Mouse (Mus musculus) kidney, postnatal 14 days (tissue): Measurements from ENCODE around the gene Ihh.

Experiments used
- DNase-seq: peaks from one replicate; pipeline ENCODE4 v3.0.0; 2022; ENCODE audit warnings: mixed read lengths

Gene Ihh

DNA sequence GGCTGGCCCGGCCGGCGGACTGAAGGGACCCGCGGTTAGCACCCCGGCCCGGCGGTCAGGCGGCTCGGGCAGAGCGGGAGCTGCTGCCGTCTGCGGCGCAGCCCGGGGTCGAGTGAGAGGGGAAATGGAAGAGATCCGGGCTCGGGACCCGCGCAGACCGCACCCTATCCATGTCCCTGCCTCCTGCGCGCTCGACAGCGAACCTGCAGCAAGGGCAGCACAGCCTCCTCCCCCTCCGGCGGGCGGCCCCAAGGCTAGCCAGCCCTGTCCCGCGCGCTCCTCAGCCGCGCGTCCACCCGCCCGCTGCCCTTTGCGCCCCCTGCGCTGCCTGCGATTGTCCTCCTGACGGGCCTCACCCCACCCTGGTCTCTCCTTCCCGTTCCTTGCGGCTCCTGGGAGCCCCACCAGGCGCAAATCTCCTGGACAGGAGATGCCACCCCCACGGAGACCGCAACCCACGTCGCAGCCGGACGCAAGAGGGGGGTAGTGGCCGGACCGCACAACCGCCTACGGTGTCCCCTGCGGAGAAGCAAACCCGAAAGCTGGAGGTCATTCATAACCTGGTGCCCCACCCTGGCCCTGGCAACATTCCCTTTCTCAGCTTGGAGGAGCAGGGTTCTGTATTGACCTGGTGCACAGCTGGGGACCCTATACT, at the start of gene Ihh:
Gene Ihh (minus strand): TSS at position 117 of the 655 bp plus-strand sequence.
- peak; percentile 74 for DNase-seq

DNA sequence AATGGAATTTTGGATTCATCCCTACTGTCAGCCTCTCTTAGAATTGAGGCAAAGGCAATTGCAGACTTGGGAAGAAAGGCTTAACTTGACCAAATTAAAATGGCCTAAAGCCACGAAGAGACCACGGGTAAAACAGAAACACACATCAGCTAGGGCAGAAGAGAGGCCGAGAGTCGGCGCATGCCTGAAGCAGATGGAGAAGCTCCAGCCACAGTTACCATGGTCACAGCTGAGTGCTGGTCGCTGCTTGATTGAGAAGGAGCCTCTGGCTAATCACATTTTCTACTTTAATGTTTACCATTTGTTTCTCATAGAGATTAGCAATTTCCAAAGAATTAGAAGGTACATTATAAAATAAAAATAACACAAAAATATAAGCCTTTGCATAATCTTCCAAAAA, 49.7 kb upstream of the Ihh start:
- no peak for DNase-seq

DNA sequence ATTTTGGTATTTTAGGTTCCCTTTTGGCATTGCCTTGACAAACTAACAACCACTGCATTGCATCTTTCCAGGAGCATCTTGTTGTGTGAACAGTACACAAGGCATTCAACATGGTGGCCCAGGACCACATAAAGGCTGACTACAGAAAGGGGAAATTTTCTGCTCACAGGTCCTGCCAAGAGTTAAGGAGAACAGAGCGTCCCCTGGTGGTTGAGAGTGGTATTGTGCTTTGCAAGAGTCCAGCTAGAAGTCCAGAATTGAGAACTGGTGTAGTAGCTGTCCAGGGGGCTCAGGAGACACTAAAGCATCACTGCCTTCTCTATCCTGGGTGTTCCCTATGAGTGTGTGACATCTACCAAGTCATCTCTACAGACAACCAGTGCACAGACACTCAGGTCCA, 49.0 kb upstream of the Ihh start:
- DNase-seq: peak; percentile 55

DNA sequence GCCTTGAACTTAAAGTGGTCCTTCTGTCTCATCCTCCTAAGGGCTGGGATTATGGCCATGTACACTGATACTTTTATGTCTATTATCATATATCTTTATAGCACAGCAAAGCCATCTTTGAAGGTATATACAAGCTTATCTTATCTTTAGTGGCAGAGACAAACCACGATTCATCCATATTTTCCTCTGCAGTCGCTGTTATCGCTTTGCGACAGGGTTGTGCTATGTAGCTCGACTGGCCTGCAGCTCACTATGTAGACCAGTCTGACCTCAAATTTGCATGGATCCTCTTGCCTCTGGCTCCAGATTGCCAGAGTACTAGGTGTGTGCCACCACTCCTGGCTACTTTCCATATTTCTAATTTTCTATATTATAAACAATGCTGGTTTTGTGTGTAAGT, 47.7 kb upstream of the Ihh start:
- no peak for DNase-seq

DNA sequence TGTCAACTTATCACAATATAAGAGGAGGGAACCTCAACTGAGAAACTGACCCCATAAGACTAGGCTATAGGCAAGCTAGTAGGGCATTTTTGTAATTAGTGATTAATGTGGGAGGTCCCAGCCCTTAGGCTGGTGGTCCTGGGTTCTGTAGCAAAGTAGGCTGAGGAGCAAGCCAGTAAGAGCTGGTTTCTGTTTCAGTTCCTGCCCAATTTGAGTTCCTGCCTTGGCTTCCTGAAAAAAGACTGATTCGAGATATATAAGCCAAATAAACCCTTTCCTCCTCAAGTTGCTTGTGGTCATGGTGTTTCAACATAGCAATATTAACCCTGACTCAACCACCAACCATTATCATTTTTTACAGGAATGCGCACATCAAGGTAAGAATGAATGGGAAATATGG, 45.8 kb upstream of the Ihh start:
- no peak for DNase-seq

DNA sequence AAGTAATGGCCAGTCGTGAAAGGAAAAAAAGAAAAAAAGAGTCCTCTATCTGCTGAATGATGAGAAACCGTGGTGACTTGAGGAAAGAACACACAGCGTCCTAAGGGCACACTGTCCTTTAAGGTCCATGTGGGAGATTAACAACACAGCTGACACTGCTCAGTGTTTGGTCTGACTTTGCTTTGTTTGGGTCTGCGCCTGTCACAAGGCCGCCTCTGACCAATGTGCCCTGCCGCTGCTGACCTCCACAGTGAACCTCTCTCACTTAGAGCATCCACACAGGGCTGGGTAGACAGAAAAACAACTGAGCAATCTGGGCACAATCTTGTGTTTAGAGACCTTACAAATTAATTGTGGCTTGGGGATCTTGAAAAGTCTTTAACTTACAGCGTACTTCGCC, 25.5 kb upstream of the Ihh start:
- no peak for DNase-seq

DNA sequence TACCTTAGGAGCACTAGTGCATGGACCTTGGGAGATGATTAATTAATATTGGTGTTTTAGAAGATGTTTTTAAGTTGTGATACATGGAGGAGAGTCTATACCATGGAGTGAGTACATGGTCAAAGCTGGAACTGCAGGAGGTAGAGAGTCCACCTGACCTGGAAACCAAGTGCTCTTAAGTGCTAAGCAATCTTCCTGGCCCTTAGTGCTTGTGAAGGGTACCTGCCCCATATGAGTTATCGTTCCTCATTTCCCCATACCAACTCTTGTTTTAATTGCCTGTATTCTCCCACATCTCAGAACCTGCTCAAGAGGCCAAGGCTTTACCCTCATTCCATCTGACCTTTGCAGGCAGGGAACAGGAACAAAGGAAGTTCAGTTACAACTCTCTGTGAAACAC, 24.5 kb upstream of the Ihh start:
- DNase-seq: no peak

DNA sequence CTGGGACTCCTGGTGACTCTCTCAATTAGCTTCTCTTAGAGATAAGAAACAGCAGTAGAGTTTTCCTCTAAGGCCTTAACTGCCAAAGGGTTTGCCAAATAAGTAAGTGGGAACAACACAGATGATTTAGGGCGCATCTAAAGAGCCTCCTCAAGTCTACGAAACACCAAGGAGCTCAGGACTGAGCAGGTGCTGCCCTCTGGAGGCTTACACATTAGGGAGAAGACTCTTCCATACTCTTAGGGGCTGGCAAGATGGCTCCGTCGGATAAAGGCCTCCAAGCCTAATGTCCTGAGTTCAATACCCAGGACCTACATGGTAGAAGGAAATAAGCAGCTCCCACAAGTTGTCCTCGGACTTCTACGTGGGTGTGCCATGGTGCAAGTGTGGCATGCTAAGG, 22.1 kb upstream of the Ihh start:
- peak; percentile 28 for DNase-seq

DNA sequence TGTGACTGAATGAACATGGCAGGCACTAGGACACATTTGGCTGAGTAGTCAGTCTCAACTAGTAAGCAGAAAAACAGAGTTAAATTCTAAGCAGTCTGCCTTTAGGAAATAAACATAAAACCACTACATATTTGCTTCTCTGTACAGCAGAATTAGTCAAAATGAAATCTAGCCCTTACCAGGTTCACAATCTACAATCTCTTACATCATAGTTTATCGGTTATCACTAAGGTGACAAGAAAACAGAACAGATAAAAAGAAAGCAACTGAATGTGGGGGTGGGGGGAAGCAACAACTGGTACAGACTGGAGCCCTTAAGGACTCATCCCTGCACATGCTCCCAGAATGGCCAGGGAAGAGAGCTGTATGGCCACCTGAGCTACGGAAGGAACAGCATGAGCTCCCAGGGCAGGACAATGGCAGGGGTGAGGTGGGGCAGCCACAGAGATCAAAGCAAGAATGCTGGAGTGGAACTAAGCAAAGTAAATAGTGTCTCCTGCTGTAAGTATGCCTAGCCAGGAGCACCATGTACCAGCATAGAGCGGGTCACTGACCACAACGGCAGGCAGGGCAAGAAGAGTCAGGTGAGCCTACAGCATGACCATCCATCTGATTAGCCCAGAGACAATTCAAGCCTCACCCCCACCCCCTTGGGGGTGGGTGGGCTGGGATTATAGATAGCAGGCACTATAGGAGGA, 20.0 kb upstream of the Ihh start:
- peak; percentile 65 for DNase-seq

DNA sequence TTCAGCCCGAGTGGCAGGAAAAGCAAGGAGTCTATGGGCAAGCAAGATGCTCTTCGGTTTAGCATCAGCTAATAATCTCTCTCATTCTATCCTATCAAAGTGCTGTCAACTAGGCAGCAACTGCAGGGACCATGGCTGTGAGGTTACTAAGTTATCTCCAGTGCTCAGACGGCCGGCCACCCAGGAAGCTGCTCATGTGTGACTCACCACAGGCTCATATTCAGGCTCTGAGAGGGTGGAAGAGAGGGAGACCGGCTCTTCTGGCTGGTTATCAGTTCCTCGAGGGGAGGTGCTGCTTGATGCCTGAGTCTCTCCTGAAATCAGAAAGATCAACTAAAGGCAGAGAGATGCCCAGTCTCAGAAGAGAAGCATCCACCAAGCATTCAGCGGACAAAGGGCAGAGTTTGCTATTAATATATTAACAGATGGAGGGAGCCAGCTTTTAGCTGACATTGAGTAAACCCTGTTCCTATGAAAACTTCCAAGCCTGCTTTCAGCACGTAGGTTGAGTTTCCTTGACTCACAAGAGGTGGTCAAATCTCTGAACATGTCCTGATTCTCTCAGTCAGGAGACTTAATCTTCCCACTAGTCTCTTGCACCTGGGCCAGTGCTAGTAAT, 16.6 kb upstream of the Ihh start:
- DNase-seq: peak; percentile 37

DNA sequence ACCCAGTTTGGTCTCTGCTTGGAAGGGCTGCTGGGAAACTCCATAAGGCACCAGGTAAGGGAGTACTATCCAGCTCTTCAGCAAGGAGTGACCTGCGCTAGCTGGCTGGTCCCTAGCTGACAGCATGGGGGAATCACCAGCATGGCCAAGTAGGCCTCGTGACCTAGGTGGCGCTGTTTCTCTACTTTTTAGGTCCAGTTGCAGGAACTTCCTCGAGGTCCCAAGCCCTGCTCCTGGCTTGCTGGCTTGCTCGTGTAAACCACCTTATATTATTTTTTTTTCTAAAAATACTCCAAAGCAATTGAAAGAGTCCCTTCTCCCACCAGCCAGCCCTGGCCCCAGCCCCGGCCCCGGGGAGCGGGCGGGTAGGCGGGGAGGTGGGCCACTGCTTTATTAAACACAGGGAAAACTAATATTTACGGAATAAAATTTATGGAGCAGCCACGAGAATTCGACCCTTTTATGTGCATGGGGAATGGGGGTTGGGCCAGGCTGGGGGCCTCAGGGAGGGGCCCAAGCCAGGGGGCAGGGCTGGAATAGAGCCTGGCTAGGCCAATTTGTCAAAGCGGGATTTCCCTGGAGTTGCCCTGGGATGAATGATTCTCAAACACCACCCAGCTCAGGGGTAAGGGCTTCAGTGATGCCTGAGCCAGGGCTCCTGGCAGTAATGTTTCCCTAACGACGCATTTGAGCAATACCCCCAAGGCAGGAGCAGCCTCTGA, 13.2 kb upstream of the Ihh start:
- peak; percentile 91 for DNase-seq

DNA sequence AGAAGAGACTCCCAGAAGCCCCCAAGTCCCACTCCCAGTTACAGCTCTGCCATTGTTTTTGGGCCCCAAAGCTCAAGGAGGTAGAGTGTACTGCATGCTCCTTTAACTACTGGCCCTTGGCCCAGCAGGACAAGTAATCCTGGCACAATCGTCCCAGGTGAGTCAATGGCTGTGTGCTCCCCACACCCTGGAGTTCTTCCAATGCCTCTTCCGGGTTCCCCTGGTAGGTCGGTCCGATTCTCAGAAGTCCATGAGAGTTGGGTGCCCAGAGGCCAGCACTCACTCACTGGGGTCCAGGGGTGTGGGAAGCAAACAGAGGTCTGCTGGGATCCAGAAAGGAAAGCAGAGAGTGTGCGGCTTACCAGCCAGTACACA, 11.4 kb upstream of the Ihh start:
- no peak for DNase-seq

DNA sequence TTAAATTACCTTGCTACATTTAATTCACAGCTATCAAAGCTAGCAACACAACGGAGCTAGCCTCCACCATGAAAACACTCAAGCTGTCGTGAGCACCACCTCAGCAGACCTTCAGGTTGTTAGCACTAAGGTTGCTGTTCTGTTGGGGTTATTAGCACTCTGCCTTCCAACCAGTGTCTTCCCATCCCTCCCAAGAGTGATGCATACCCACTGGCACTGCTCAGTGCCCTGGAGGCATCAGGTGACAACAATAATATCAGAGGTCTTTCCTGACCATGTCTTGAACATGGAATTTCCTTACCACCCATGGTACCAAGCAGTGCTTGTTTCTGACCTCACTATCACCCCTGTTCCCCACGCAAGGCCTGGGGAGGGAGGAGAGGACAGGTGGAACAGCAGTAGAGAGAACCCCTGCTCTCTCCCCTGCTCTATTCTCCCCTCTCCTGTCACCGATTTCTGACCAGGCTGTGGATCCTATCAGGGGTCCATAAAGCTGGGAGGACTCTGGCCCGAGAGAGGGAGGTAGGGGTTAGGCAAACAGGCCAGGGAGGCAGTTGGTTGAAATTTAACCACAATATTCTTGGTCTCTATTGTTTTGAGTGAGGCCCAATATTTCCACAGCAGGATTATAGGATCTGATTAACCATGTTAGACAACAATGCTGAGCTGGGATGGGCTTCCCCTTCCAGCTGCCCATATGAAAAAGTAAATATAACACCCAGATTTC, 10.8 kb upstream of the Ihh start:
- peak; percentile 22 for DNase-seq

DNA sequence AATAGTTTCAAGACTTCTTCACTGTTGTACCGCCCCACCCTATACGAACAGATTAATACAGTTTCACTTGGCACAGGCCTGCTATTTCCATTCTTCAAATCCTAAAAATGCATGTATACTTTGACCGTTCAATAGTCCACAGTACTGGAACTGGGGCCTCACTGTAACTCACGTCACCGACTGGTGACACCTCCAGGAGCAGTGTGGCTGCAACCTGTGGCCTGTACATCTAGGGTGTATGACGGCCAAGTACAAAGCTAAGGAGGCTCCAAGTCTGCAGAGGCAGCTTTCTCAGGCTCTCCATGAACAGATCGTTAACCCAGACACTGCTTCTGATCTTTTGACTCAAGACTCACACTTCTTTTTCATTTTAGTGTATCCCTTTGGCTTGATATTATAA, 10.2 kb upstream of the Ihh start:
- DNase-seq: no peak

DNA sequence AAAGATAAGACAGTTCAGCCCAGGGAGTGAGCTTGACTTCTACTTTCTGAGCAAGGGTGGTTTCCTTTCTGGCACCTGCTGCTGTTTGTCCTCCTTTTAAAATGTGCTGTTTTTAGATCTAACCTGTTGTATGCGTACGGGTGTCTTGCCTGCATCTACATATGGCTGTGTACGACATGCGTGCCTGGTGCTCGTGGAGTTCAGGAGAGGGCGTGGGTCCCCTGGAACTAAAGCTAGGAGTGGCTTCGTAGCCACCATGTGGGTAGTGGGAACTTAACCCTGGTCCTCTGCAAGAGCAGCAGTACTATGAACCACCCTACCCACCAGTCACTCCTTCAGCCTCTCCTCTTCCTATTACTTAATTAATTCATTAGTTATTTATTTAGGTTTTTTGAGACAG, 8.6 kb upstream of the Ihh start:
- DNase-seq: no peak

DNA sequence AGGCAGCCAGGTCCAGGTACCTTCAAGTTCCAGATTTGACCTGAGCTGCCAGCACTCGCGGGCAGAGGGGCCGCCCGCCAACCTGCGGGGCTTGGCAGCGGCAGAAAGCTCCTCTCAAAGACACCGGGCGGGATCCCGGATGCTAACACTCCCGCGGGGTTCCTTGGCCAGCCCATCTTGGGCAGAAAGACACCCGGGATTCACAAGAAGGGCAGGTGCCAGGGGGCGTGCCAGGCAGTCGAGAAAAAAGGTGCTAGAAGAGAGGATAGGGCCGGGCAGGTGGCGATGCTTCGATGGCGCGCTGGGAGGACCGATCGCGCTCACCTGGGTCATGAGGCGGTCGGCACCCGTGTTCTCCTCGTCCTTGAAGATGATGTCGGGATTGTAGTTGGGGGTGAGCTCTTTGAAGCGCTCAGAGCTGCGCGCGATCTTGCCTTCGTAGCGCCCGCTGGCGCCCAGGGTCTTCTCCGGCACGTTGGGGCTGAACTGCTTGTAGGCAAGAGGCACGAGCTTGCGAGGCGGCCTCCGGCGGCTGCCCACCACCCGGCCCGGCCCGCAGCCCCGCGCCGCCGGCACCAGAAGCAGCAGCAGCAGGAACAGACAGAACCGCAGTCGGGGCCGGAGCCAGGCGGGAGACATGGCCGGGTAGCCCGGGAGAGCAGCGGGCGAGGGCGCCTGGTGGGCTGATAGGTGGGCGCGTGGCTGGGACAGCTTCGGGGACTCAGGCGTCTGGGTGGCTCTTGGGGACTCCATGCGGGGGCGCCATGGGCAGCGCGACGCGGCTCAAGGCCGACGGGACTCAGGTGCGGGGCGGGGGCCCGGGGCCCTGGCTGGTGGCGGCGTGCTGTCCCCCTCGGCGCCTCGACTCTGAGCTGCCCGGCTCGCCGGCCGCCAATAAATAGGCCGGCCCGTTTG, 639 bp downstream of the Ihh start:
- DNase-seq: peak; percentile 38

DNA sequence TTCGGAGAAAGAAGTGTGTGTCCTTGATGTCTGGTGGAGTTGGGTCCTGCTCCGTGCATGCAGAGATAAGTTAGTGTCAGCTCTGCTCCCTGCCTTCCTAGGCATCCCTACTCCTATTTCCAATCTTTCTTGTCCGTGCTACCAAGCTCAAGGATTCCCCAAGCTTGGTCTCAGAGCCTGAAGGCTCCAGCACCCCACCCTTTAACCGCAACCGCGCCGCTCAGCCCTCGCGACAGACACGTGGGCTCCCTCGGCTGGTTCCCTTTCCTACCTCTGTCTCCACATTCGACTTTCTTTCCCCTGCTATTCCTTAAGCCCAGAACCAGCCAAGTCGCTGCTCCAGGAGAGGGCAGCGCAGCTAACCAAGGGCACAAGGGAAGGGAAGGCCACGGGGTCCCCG, 1.4 kb downstream of the Ihh start:
- no peak for DNase-seq

DNA sequence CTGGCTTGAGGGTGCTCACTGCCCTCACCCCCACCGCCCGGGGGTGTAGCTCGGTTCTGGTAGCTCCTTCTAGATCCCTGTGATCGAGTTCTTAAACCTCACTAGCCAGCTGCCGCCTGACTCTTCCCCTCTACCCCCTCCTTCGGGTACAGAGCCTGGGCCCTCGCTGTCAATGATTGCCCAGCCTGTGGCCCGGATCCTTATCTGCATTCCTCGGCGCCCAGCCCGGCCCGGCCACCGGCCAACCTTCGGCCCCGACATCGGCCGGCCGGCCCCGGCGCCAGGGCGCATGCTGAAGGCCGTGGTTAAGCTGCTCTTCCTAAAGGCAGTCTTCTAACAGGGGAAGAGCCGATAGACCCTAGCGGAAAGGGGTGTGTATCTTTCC, 1.8 kb downstream of the Ihh start:
- DNase-seq: peak; percentile 91

DNA sequence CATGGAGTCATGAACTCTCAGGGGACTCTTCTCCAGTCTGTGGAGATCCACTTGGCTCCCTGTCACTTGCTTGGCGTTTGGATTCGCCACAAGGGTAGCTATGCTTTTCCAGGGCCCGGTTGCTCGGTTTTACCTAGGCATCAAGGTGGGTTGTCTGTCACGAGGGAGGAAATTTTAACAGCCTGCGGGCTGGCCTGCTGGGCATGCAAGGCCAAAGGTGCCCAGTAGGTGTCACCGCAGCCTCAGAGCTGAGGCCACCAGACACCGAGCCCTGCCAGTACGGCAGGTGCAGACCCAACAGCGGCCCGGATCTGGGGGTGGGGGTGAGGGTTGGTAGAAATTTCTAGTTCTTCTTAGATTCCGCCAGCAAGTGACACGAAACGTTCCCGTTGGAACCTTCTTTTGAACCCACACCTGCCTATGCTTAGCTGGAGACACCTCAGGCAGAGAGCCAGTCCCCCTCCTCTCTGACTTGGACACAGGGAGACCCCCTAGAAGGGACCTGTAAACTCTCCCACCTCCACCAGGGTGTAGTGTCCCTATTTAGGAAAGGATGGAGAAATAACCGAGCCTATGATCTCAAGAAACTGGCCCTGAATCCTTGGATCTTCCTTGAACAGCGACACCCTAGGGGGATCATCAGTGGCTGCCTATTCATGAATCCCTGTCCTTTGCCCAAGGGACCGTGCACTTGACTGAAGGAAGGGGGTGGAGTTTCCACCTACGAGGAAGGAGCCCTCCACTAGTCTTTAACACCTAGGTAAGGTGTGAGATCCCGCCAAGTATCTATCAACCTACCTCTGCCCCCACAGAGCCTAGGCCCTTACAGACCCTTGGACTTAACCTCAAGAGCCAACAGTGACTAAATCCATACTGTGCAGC, 2.4 kb downstream of the Ihh start:
- peak; percentile 83 for DNase-seq

DNA sequence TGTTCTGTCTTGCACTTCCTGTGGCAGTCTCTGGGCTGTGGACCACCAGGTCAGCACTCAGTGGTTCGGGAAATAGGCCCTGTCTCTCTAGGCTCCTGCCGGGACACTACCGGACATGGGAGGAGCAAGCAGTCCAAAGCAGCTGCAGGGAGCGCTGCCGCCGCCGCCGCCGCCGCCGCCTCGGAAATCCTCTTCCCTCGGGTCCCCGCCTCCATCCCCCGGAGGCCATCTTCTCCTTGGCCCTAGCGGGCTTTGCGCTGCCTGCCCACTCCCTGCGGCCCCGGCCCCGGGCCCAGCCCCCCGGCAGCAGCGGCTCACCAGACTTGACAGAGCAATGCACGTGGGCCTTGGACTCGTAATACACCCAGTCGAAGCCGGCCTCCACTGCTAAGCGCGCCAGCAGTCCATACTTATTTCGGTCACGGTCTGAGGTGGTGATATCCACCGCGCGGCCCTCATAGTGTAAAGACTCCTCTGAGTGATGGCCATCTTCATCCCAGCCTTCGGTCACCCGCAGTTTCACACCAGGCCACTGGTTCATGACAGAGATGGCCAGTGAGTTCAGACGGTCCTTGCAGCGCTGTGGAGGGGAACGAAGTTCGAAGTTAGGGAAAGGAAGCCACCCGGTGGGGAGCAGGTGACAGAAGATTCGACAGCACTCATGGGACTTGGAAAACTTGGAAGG, 3.3 kb downstream of the Ihh start:
- peak; percentile 47 for DNase-seq
